Comparison of ENCODE assay signal across 7 mouse cellular contexts in the genomic region with DNA sequence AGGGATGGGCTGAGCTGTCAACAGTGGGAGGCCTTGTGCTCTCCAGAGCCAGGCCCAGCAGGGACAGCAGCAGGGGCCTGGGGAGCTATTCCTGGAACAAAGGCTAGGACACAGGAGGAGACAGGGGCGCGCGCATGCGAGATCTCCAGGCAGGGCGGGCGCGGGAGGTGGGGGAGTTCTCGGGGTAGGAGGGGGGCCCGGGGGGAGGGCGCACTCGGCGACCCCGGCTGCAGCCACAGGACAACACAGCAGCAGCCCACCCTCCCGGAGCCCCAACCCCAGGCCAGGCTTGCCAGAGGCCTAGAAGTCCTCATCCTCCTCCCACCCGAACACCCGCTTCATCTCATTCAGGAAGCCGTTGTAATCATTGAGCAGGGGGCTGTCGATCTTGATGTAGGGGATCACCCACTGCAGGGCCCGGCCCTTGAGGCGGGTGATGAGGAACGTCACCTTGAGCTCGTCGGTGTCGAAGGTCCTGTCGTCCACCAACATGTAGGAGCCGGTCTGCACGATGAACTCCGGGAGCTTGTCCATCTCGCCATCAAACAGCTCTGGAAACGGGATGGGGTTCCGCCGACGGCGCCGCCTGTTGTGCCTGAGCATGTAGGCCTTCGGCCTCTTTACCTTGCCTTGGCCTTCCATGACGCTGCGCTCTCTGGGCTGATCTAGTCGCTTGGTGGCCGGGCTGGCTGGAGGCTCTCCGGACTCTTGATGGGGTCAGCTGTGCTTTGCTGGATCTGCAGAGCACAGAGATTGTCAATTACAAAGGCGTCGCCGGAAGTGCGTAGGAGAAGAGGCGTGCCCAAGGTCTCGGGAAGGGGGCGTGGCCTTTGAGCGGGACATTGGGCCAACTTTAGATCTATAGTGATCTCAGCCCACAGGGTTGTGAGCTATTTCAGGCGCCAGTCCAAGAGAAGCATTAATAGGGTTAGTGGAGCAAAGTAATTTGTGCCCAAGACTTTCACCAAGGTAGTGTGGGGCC. TPM values are rescaled to one million over a fixed set of nuclear protein-coding genes. Genes with fewer than 3 reads are reported as not detected.
DNase-seq lines count a peak whose midpoint lies in the region; ATAC-seq and TF ChIP-seq lines count a peak whose summit lies in the region.
"Not testable (repeated sequence)": the region's sequence is repeated elsewhere in the genome, so short reads cannot be mapped to it uniquely, and the experiment has no call there.

Rtl8a (minus strand) TSS at position 703 of the 982 bp plus-strand sequence.

- H3K4me3 ChIP-seq in bone marrow, adult 2 months (replicated peaks; ENCODE audit: control insufficient read depth, low read depth, low read length): peak within 1 kb of the TSS; percentile 24
- H3K4me3 ChIP-seq in embryonic facial prominence, embryonic 14.5 days (ENCODE audit: low read depth, low read length): peak within 1 kb of the TSS; percentile 34
- H3K4me3 ChIP-seq in limb, embryonic 12.5 days (replicated peaks): peak within 1 kb of the TSS; percentile 34
- peak within 1 kb of the TSS; percentile 28 for H3K4me3 ChIP-seq in midbrain, embryonic 14.5 days (replicated peaks; ENCODE audit: low read depth, low read length)

- not testable (repeated sequence) for TF ChIP-seq CTCF in bone marrow, adult 2 months (IDR thresholded peaks at IDR 0.05; ENCODE audit: control insufficient read depth, insufficient read depth, low read length)

- H3K27me3 ChIP-seq in embryonic facial prominence, embryonic 14.5 days (replicated peaks; ENCODE audit: control insufficient read depth, insufficient read depth, low read length); limb, embryonic 12.5 days; midbrain, embryonic 14.5 days (ENCODE audit: control insufficient read depth, insufficient read depth, low read length): not testable (repeated sequence)

- 15% methylated on average over 11 of the region's 50 CpGs for WGBS in bone marrow, adult 2 months
- 10% methylated on average over 9 of the region's 50 CpGs for WGBS in embryonic facial prominence, embryonic 14.5 days
- WGBS in limb, embryonic 12.5 days: 18% methylated on average over 11 of the region's 50 CpGs
- WGBS in midbrain, embryonic 14.5 days: 8% methylated on average over 12 of the region's 50 CpGs

- H3K4me2 ChIP-seq in embryonic facial prominence, embryonic 14.5 days (ENCODE audit: low read depth, low read length): peak within 1 kb of the TSS; percentile 46
- H3K4me2 ChIP-seq in limb, embryonic 12.5 days: peak within 1 kb of the TSS; percentile 46
- peak within 1 kb of the TSS; percentile 51 for H3K4me2 ChIP-seq in midbrain, embryonic 14.5 days (ENCODE audit: low read length)

- H3K9ac ChIP-seq in embryonic facial prominence, embryonic 14.5 days (ENCODE audit: low read depth, low read length): peak within 1 kb of the TSS; percentile 27; the same call in 1 of the 2 replicates
- H3K9ac ChIP-seq in limb, embryonic 12.5 days (replicated peaks); midbrain, embryonic 14.5 days (replicated peaks; ENCODE audit: low read length): not testable (repeated sequence)

- not testable (repeated sequence) for H3K9me3 ChIP-seq in embryonic facial prominence, embryonic 14.5 days (ENCODE audit: control insufficient read depth, low read length); limb, embryonic 12.5 days; midbrain, embryonic 14.5 days (ENCODE audit: control insufficient read depth, low read length)

- peak; percentile 95 for ATAC-seq in embryonic facial prominence, embryonic 14.5 days (ENCODE audit: low read depth)
- ATAC-seq in limb, embryonic 12.5 days (ENCODE audit: insufficient number of reproducible peaks, insufficient read depth, low FRiP score, low TSS enrichment, low read depth): peak; percentile 91
- peak; percentile 92 for ATAC-seq in midbrain, embryonic 14.5 days (ENCODE audit: low FRiP score, low TSS enrichment)

- not testable (repeated sequence) for H3K4me1 ChIP-seq in bone marrow, adult 2 months (ENCODE audit: control insufficient read depth, insufficient read depth, low read length); embryonic facial prominence, embryonic 14.5 days (ENCODE audit: control insufficient read depth, insufficient read depth, low read length); limb, embryonic 12.5 days (replicated peaks); midbrain, embryonic 14.5 days (ENCODE audit: control insufficient read depth, insufficient read depth, low read length)

- not testable (repeated sequence) for TF ChIP-seq POLR2A in bone marrow, adult 2 months (IDR thresholded peaks at IDR 0.05; ENCODE audit: borderline replicate concordance, control insufficient read depth, low read depth, low read length)

- H3K36me3 ChIP-seq in embryonic facial prominence, embryonic 14.5 days (ENCODE audit: control insufficient read depth, insufficient read depth, low read length); limb, embryonic 12.5 days; midbrain, embryonic 14.5 days (ENCODE audit: control insufficient read depth, insufficient read depth, low read length): not testable (repeated sequence)

- not testable (repeated sequence) for H3K27ac ChIP-seq in bone marrow, adult 2 months (ENCODE audit: control insufficient read depth, insufficient read depth, low read depth, low read length, poor library complexity)
- H3K27ac ChIP-seq in embryonic facial prominence, embryonic 14.5 days (replicated peaks; ENCODE audit: low read depth, low read length): peak within 1 kb of the TSS; percentile 48; the same call in 1 of the 2 replicates
- 0 out of 2 replicates have a peak within 1 kb of the TSS, but pooled peaks have one; percentile 45 for H3K27ac ChIP-seq in limb, embryonic 12.5 days
- H3K27ac ChIP-seq in midbrain, embryonic 14.5 days (replicated peaks; ENCODE audit: low read depth, low read length): peak within 1 kb of the TSS; percentile 46; the same call in 1 of the 2 replicates

- peak; percentile 91 for DNase-seq in embryonic facial prominence, embryonic 14.5 days (ENCODE audit: low spot score)
- peak; percentile 88 for DNase-seq in heart, adult 8-10 months (ENCODE audit: low spot score)
- peak; percentile 68 to 78 for DNase-seq in kidney, adult 8-10 months
- DNase-seq in midbrain, embryonic 14.5 days: peak; percentile 91
- DNase-seq in spleen, adult 12 weeks (ENCODE audit: low spot score): peak; percentile 27

RNA-seq across cellular contexts. Expression of gene Rtl8a, which starts in this region (rescaled TPM):
- polyA plus RNA-seq in bone marrow, adult 2 months (2011; ENCODE audit: insufficient read depth, insufficient read length, low replicate concordance, missing spikeins): 13.9 TPM in 1 of 2 replicates, not detected in the other
- polyA plus RNA-seq in embryonic facial prominence, embryonic 14.5 days (2014; fragmentation: Nextera tagmentation; extraction: Ambion mirVana): 81.6 and 82.2 TPM in 2 replicates
- total RNA-seq in heart, adult 8-10 months (2022): 100 to 1,000 TPM; 123 to 154 (median 145) TPM
- polyA plus RNA-seq in limb, embryonic 12.5 days (2016; fragmentation: Nextera tagmentation; extraction: Ambion mirVana): 51.2 and 53.2 TPM in 2 replicates
- 240 and 291 TPM in 2 replicates for polyA plus RNA-seq in midbrain, embryonic 14.5 days (2014; fragmentation: Nextera tagmentation; extraction: Ambion mirVana)

Comparison
In these comparisons a context has a peak if more than half of its experiments do, and no peak if none do; other contexts are left out.
1. DNase-seq: peak in every context shown above with its lines; median percentile 91 in embryonic facial prominence, embryonic 14.5 days; 91 in midbrain, embryonic 14.5 days; 88 in heart, adult 8-10 months; 73 in kidney, adult 8-10 months; 27 in spleen, adult 12 weeks.